In the genomic region with DNA sequence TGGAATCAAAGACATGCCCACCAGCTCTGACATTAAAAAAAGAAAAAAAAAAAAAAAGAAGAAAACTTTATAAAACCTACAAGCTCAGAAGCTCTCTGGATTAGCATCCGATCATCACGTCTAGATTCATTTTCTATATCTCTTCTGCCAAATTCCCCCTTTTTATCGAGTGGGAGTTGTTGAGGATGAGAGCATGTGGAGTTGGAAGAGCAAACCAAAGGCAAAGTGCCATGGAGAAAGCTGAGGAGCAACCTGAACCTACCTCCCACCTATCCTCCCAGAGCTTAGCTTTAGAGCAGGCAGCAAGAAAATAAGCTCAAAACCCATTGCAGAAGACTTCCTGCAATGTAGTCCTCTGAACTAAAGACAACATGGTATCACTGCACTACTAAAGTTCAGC, we compare ENCODE assay signal across 19 mouse cellular contexts. TPM values are rescaled to one million over a fixed set of nuclear protein-coding genes. Genes with fewer than 3 reads are reported as not detected.
"Had no signal": no experiment of that assay in that cellular context is flagged by ENCODE, and none has a peak within 500 bp of the region (broad histone marks: within the 10 kb centered on the region; RNA-seq: fewer than 3 reads in every experiment).

No protein-coding gene starts in this region.

- DNase-seq: gastrocnemius, adult 2 months; gastrocnemius, postnatal 10 days; gastrocnemius, postnatal 25 days; heart, adult 18-20 months; heart, postnatal 10 days; heart, postnatal 4 days; kidney, adult 18-20 months; kidney, adult 9 months; kidney, postnatal 14 days; kidney, postnatal 36 days; layer of hippocampus, adult 9-11 months; layer of hippocampus, postnatal 36 days; left cerebral cortex, postnatal 4 days had no signal

- ATAC-seq: hindbrain, embryonic 16.5 days; inflammation-experienced regulatory T-cells, adult 6 months; intestine, embryonic 15.5 days; intestine, postnatal 0 days; liver, embryonic 12.5 days had no signal

RNA-seq across cellular contexts. Expression of gene Adam21, which starts 4.1 kb away (rescaled TPM):
- total RNA-seq: gastrocnemius, adult 2 months; gastrocnemius, postnatal 25 days; granulocyte monocyte progenitor cell, adult 5-6 weeks; heart, adult 18-20 months had no signal
